Mouse (Mus musculus) NIH3T3 (cell line): ENCODE measurements around the gene Ercc6.

Experiments used
- DNase-seq: peaks from one replicate; pipeline ENCODE4 v3.0.0-alpha.2; 2012; ENCODE audit warnings: low read depth

The Ercc6 gene

GRCm38 (mm10) chr14:32520400-32520926 lies 7.1 kb downstream of the Ercc6 start:
- DNase-seq: no peak

- DNase-seq: no peak
These were observed 9.0 kb downstream of the Ercc6 start for GRCm38 (mm10) chr14:32522336-32522735.

GRCm38 (mm10) chr14:32524071-32524470 lies 10.8 kb downstream of the Ercc6 start:
- DNase-seq: peak; percentile 47

- no peak for DNase-seq
These were observed 12.8 kb downstream of the Ercc6 start for GRCm38 (mm10) chr14:32525996-32526705.

- no peak for DNase-seq
These were observed 13.9 kb downstream of the Ercc6 start for GRCm38 (mm10) chr14:32527211-32527610.

GRCm38 (mm10) chr14:32529036-32529435 lies 15.7 kb downstream of the Ercc6 start:
- DNase-seq: no peak

GRCm38 (mm10) chr14:32530896-32531295 lies 17.6 kb downstream of the Ercc6 start:
- DNase-seq: peak; percentile 75

GRCm38 (mm10) chr14:32531371-32531770 lies 18.1 kb downstream of the Ercc6 start:
- DNase-seq: no peak

- DNase-seq: no peak
These were observed 19.2 kb downstream of the Ercc6 start for GRCm38 (mm10) chr14:32532381-32533147.

- DNase-seq: no peak
These were observed 19.8 kb downstream of the Ercc6 start for GRCm38 (mm10) chr14:32533148-32533520.

- no peak for DNase-seq
These were observed 20.3 kb downstream of the Ercc6 start for GRCm38 (mm10) chr14:32533656-32534055.

GRCm38 (mm10) chr14:32534137-32534536 lies 20.8 kb downstream of the Ercc6 start:
- no peak for DNase-seq

GRCm38 (mm10) chr14:32536763-32537162 lies 23.4 kb downstream of the Ercc6 start:
- no peak for DNase-seq

- DNase-seq: no peak
These were observed 24.8 kb downstream of the Ercc6 start for GRCm38 (mm10) chr14:32538115-32538514.

- no peak for DNase-seq
These were observed 29.8 kb downstream of the Ercc6 start for GRCm38 (mm10) chr14:32543075-32543474.

GRCm38 (mm10) chr14:32546676-32547075 lies 33.4 kb downstream of the Ercc6 start:
- DNase-seq: no peak

GRCm38 (mm10) chr14:32551854-32552253 lies 38.5 kb downstream of the Ercc6 start:
- DNase-seq: no peak

GRCm38 (mm10) chr14:32553198-32553903 lies 40.0 kb downstream of the Ercc6 start:
- DNase-seq: no peak

- no peak for DNase-seq
These were observed 41.7 kb downstream of the Ercc6 start for GRCm38 (mm10) chr14:32554860-32555526.

- no peak for DNase-seq
These were observed 48.1 kb downstream of the Ercc6 start for GRCm38 (mm10) chr14:32561428-32561827.

GRCm38 (mm10) chr14:32563661-32564060 lies 50.3 kb downstream of the Ercc6 start:
- no peak for DNase-seq

- no peak for DNase-seq
These were observed 59.2 kb downstream of the Ercc6 start for GRCm38 (mm10) chr14:32572519-32572918.
